Mouse (Mus musculus): ENCODE data around the gene Rap2b. TPM values are rescaled to one million over a fixed set of nuclear protein-coding genes. Genes with fewer than 3 reads are reported as not detected.

Gene Rap2b
- total RNA-seq (2014; fragmentation: Nextera tagmentation) = 5.1 and 6.0 TPM in 2 replicates
- total RNA-seq (2017) = 9.6 and 11.4 TPM in 2 replicates

DNA sequence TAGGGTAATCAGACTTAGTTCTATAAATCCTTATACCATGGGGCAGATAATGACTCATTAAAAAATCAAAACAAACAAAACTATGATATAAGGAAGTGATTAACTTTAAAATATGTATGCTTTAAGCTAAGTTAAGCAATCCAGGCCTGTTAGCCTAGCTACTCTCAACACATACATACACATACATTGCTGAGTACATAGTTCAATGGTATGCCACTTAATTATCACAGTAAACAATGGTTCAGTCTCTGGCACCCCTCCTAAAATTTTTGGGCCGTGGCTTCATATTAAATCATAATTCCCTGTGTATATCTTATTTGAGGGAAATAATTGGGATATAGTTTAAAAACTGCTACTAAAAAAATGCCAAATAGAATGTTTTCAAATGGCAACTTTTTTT lies at the start of gene Rap2b:
Rap2b (plus strand) TSS at position 301 of the 400 bp plus-strand sequence.
- no peak for ATAC-seq (replicated peaks; ENCODE audit: low FRiP score, low TSS enrichment, poor library complexity, severe bottlenecking)

DNA sequence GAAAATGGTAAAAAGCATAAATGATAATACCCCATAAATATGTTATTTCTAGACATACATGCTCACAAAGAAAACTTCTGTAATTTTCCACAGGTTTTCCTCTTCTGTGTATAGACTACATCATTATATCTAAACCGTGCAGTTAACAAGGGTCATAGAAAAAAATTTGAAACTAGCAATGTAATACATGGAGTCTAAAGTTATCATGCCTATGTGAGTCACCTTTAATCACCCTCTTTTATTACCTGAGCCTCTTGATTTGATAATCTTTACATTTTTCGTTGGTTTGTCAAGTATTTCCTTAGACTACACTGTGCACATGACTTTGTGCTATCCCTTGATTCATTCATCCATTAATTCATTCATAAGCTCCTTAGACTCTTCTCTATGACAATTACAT lies 46.4 kb upstream of the Rap2b start:
- no peak for ATAC-seq (replicated peaks; ENCODE audit: low FRiP score, low TSS enrichment, poor library complexity, severe bottlenecking)

- no peak for ATAC-seq (replicated peaks; ENCODE audit: low FRiP score, low TSS enrichment, poor library complexity, severe bottlenecking)
These were observed 41.4 kb upstream of the Rap2b start for GRCm38 (mm10) chr3:61320031-61320430.

GRCm38 (mm10) chr3:61321632-61322031 lies 39.8 kb upstream of the Rap2b start:
- no peak for ATAC-seq (replicated peaks; ENCODE audit: low FRiP score, low TSS enrichment, poor library complexity, severe bottlenecking)

DNA sequence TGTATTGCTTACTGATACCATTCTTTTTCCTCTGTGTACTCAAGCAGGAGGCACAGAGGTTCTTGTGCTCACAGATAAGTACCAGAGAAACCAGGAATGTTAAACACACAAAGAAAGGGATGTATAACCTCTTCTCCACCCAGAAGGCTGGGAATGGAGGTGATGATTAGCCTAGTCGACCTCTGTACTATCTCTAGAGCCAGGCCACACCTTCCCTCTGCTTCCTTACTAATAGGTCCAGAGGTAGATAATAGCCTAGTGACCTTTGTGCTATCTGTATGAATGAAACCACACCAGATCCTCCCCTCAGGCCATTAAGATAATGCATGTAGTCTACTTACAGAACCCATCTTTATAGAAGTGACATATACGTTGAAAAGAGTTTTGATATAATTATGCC lies 25.2 kb upstream of the Rap2b start:
- no peak for ATAC-seq (replicated peaks; ENCODE audit: low FRiP score, low TSS enrichment, poor library complexity, severe bottlenecking)

DNA sequence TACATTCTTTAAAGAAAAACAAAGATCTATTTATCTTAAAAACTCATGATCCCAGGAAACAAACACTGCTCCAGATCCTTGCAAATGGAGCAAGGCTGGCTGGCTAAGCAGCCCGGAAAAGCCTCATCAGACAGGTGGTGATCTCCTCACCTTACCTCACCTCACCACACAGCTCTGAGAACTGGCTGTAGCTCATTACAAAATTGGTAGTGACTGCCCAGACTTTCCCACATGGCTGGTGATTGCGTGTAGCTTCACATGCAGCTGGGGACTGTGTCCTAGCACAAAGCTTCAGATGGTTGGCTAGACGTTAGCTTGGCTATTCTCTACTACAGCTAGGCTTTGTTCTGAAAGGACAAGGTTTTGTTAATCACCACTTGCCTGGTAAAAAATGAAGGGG lies 24.2 kb upstream of the Rap2b start:
- no peak for ATAC-seq (replicated peaks; ENCODE audit: low FRiP score, low TSS enrichment, poor library complexity, severe bottlenecking)

- no peak for ATAC-seq (replicated peaks; ENCODE audit: low FRiP score, low TSS enrichment, poor library complexity, severe bottlenecking)
These were observed 21.1 kb upstream of the Rap2b start for GRCm38 (mm10) chr3:61340321-61340720.

DNA sequence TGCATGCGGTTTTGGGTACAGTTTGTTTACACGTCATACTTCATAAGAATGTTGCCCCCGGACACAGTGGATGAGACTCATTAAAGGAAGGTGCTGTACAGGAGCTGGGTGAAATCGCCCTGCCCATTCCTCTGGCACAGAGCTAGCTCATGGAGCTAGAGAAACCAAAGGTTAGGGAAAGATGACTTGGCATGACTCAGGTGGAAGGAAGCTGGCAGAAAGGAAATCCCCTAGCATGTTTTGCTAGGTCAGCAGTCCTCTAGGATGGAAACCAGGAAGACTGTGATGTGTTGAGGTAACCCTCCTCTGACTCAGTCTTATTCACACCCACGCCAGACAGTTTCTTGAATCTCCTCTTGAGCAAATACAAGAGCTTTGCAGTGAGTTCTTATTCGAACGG lies 17.4 kb upstream of the Rap2b start:
- no peak for ATAC-seq (replicated peaks; ENCODE audit: low FRiP score, low TSS enrichment, poor library complexity, severe bottlenecking)

GRCm38 (mm10) chr3:61345636-61346035 lies 15.8 kb upstream of the Rap2b start:
- no peak for ATAC-seq (replicated peaks; ENCODE audit: low FRiP score, low TSS enrichment, poor library complexity, severe bottlenecking)

DNA sequence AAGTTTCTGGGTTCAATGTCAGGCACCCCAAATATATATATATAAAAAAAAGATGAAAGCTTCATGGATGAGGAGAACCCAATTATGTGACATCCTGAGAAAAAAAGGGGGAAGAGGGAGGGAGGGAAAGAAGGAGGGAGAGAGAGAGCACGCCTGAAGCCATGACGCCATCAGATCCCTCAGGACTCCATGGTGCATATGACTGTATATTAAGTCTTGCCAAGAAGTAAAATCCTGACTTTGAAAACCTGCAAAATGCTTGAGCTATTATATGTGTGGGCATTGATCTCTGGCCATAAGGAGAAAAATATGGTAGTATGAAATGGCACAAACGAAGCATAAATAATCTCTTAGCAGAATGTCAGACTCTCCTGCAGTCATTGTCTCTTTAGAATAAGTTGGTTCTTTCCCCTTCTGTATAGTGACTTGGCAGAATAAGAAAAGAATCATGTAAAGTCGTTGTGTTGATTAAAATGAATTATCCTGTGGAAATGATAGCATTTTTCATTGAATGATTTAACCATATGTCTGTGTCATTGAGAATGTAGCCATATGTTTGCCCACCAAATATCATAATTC lies 13.3 kb upstream of the Rap2b start:
- no peak for ATAC-seq (replicated peaks; ENCODE audit: low FRiP score, low TSS enrichment, poor library complexity, severe bottlenecking)

DNA sequence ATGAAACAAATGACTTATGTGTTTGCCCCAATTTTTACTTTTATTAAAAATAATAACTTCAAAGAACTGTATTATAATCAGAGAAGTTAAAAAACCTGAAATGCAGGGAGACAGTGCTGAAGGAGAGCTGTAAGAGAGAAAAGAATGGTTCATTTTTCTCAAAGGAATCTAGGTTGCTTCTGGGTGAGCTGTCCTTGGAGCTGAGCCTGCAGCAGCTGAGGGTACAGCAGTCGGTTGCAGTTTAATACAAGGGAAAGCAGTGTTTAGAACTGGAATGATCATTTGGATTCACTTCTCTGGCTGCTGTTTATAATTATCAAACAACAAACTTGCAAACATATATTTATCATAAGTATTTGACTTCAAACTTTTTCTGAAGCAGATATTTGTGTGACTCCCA lies 12.0 kb upstream of the Rap2b start:
- ATAC-seq (replicated peaks; ENCODE audit: low FRiP score, low TSS enrichment, poor library complexity, severe bottlenecking) = no peak

DNA sequence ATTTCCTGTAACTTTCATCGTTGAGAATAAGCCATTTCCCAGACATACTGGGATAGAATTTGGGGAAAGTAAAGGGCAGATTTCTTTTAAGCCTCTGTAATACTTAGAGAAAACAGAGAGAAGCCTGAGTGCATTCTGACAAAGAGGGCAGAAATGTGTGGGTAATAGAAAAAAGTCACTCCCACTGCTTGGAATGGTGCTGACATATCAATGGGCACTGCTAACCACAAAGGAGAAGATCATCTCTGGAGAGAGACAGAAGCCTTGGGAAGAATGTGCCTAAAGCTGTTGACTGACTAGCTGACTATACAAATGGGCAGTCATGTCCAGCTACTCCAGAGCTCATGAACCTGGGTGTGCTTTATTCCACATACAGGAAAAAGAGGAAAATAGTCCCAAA lies 6.0 kb upstream of the Rap2b start:
- ATAC-seq (replicated peaks; ENCODE audit: low FRiP score, low TSS enrichment, poor library complexity, severe bottlenecking) = no peak

- no peak for ATAC-seq (replicated peaks; ENCODE audit: low FRiP score, low TSS enrichment, poor library complexity, severe bottlenecking)
These were observed 3.3 kb upstream of the Rap2b start for GRCm38 (mm10) chr3:61358107-61358506.

DNA sequence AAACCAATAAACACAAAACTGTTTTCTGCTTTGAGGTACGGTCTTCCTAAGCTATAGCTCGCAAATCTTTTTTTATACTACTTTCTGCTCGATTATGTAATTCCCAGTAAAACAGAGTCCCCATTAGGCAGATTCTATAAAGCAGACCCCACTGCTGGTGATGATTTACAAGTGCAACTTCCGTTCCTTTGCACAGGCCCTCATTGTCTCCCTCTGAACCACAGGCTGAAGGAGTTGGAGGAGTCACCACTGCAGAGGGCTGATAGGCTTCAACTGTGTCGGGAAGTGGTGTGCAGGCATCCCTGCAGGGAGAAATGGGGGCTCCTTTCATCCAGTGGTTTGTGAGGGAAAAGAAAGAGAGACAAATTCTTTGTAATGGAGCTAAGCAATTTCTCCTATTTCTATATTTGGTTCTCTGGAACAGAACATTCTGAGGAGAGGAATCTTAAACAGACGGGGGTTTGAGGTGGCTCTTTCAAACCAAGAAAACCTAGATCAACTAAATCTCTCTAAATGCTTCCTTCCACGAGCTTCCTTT lies 2.6 kb upstream of the Rap2b start:
- ATAC-seq (replicated peaks; ENCODE audit: low FRiP score, low TSS enrichment, poor library complexity, severe bottlenecking) = no peak

DNA sequence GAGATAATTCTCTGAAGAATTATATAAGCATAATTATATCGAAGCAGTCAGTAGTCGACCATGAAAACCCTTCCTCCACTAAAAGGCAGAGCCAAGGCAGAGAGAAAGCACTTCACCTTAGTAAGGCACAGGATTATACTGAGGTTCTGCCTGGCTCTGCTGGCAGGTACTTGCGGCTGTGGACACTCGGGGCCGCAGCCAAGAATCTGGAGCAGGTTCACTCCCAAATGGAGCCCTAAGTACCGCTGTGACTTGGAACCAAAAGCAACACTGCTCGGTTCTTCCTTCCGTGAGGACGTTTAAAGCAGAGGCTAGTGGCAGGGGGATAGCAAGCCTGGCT lies 1.4 kb downstream of the Rap2b start:
- ATAC-seq (replicated peaks; ENCODE audit: low FRiP score, low TSS enrichment, poor library complexity, severe bottlenecking) = no peak; the same call in 1 of the 2 replicates

DNA sequence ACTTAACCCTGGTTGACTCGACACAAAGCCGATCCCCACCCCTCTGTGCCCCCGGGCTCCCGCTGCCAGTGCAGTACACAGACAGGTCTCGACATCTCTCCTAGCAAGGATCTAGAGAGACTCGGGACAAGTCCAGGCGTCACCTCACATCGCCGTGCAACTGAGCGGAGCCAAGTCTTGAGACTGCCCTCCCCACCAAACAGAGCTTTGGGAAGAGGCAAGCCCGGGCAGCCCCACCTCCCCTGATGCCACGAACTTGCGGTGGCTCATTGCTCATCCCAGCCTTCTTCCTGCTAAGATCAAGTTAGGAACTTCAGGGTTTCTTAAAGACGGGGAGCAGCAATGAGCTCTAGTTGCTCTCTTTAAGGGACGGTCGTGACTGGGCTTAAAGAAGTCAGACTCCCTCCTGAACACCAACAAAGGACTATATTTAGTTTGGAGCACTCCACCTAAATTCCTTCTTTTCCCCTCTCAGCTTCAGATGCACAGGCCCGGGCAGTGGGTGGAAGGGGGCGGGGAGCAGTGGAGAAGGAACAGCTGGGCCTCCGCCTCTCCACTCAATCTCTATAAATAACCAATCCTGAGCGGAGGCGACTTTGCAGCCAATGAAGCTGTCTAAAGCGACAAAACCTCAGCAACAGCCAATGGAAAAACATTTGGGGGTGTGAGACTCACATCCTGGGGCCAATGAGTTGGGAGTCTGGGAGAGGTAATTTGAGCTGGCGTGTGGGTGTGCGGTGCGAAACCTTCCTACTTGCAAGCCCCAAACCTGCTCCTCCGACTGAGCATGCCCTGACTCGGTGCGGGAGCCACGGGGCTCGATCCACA lies 1.9 kb downstream of the Rap2b start:
- peak; percentile 84 for ATAC-seq (replicated peaks; ENCODE audit: low FRiP score, low TSS enrichment, poor library complexity, severe bottlenecking)

DNA sequence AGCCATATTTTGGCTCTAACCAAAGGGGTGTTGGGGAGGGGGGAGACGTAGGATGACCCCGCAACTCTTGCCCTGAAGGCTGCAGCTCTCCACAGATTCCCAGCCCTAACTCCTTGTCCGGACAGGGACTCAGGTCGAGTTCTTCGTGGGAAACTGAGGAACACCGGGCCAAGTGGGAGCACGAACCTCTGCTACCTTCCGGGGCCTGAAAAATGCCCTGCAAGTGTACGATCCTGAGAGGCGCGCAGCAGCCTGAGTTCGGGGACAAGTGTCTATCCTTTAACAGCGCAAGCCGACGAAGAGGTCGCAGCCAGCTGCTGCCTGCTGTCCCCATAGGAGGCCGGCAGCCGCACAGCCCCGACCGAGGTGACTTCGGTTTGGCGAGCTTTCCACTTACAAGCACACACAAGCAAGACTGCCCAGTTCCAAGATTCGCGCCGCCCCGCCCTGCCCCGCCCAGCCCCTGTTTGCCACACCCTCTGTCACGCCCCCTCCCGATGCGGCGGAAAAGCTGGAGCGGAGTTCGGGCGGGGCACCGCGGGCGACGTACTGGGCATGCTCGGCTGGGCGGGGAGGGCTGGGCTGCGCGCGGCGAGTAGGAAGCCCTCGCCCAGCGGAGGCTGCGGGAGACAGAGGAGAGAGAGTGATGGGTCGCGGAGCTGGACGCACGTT lies 2.7 kb downstream of the Rap2b start:
- ATAC-seq (replicated peaks; ENCODE audit: low FRiP score, low TSS enrichment, poor library complexity, severe bottlenecking) = peak; percentile 64

DNA sequence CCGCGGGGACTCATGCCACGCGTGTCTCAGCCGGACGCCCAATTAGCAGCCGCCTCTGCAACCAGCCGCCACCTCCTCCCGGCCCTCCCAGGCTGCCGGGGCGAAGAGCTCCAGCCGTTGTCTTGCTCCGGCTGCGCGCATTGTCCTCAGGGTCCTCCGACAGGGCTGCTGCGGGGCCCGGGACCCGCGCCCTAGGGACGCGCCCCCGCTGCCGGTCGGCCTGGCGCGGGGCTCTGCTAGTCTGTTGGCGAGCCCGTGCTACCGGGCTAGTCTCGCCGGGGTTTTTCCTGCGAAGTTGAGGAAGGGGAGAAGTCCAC lies 3.2 kb downstream of the Rap2b start:
- no peak for ATAC-seq (replicated peaks; ENCODE audit: low FRiP score, low TSS enrichment, poor library complexity, severe bottlenecking)

GRCm38 (mm10) chr3:61364978-61365778 lies 3.7 kb downstream of the Rap2b start:
- ATAC-seq (replicated peaks; ENCODE audit: low FRiP score, low TSS enrichment, poor library complexity, severe bottlenecking) = peak; percentile 25; the same call in 1 of the 2 replicates

Measured in megakaryocyte-erythroid progenitor cell, adult 5-6 weeks (primary cell).